Mouse (Mus musculus) heart, postnatal 0 days (tissue): Measurements from ENCODE around the gene Ephb1. TPM values are rescaled to one million over a fixed set of nuclear protein-coding genes. Genes with fewer than 3 reads are reported as not detected.

Experiments
- ATAC-seq: fragments of 200-750 bp; cut with Nextera tagmentation; 2 replicates; pipeline ENCODE4 v1.8.0; 2017; ENCODE audit warnings: low read depth, moderate number of reproducible peaks, moderate library complexity; ENCODE audit not compliant: insufficient read depth
- DNase-seq: peaks from one replicate; pipeline ENCODE4 v3.0.0-alpha.2; 2016; ENCODE audit warnings: low spot score
- H3K27ac ChIP-seq: fragments of 300-500 bp; sonication (generic); 2 replicates; pipeline ENCODE4 v1.5.1; 2014; ENCODE audit warnings: low read depth, mild to moderate bottlenecking
- H3K27me3 ChIP-seq: fragments of 300-500 bp; sonication (generic); 2 replicates; pipeline ENCODE4 v1.6.1; 2014; ENCODE audit warnings: low read length, mixed read lengths; ENCODE audit not compliant: control insufficient read depth, insufficient read depth
- H3K36me3 ChIP-seq: fragments of 300-500 bp; sonication (generic); replicated peaks from 2 replicates; pipeline ENCODE4 v1.6.1; 2014; ENCODE audit warnings: low read length, mixed read lengths; ENCODE audit not compliant: control insufficient read depth, insufficient read depth
- H3K4me1 ChIP-seq: fragments of 300-500 bp; sonication (generic); 2 replicates; pipeline ENCODE4 v1.6.1; 2014; ENCODE audit warnings: antibody characterized with exemption; ENCODE audit not compliant: control insufficient read depth, insufficient read depth
- H3K4me2 ChIP-seq: fragments of 300-500 bp; sonication (generic); 2 replicates; pipeline ENCODE4 v1.6.1; 2014; ENCODE audit warnings: low read depth, mild to moderate bottlenecking, low read length, moderate library complexity
- H3K4me3 ChIP-seq: fragments of 300-500 bp; sonication (generic); 2 replicates; pipeline ENCODE4 v1.5.1; 2014; ENCODE audit warnings: low read depth, low read length
- H3K9ac ChIP-seq: fragments of 300-500 bp; sonication (generic); replicated peaks from 2 replicates; pipeline ENCODE4 v1.6.1; 2014; ENCODE audit warnings: low read depth, low read length, mixed read lengths
- H3K9me3 ChIP-seq: fragments of 300-500 bp; sonication (generic); replicated peaks from 2 replicates; pipeline ENCODE4 v1.6.1; 2016; ENCODE audit warnings: low read length; ENCODE audit not compliant: control insufficient read depth
- CTCF ChIP-seq: IDR thresholded peaks from 2 replicates; pipeline ENCODE4 v1.5.1; 2016; ENCODE audit warnings: antibody characterized with exemption, control low read depth, low read depth
- EP300 ChIP-seq: IDR thresholded peaks from 2 replicates; pipeline ENCODE4 v1.6.1; 2016; ENCODE audit warnings: antibody characterized with exemption, low read depth
- WGBS: fragments of 180-500 bp; shearing (Covaris S2); extraction: QIAGEN DNeasy Blood & Tissue Kit; methylation state at CpG from one replicate; pipeline ENCODE4 v1.1.7; 2014; 5-methylcytosine and 5-hydroxymethylcytosine counted together
- polyA plus RNA-seq: library from polyadenylated mRNA; unstranded; fragments of >200 nt; fragmentation: Nextera tagmentation; extraction: Ambion mirVana; gene quantifications from 2 replicates; pipeline ENCODE4 v1.2.1, GENCODE M21; 2015
- total RNA-seq: library from RNA; depleted of rRNA; stranded (reverse); fragments of >200 nt; gene quantifications from 2 replicates; pipeline ENCODE4 v1.2.3, GENCODE M21; 2014; ENCODE audit warnings: low replicate concordance

The Ephb1 gene
- total and polyA plus RNA-seq, 2 experiments from 2014 or later, result 0.96 to 2.1 TPM

GRCm38 (mm10) chr9:102039011-102039733, 315.3 kb downstream of the Ephb1 start:
- H3K27ac ChIP-seq, result no peak overlapping the region
- TF ChIP-seq CTCF (no peak), EP300 (no peak)
- ATAC-seq, result no peak
- no peaks in the 10 kb centered on the region for H3K36me3 ChIP-seq
- H3K4me2 ChIP-seq, result no peak overlapping the region
- H3K4me1 ChIP-seq, result no peaks in the 10 kb centered on the region
- DNase-seq, result no peak
- H3K9ac ChIP-seq, result no peak overlapping the region
- no peaks in the 10 kb centered on the region for H3K9me3 ChIP-seq
- 75% methylated on average over 6 of the region's 6 CpGs for WGBS
- no peak overlapping the region for H3K4me3 ChIP-seq
- H3K27me3 ChIP-seq, result no peaks in the 10 kb centered on the region

- no peak overlapping the region for H3K4me2 ChIP-seq
- H3K27me3 ChIP-seq, result no peaks in the 10 kb centered on the region
- no peak overlapping the region for H3K4me3 ChIP-seq
- 62% methylated on average over 5 of the region's 5 CpGs for WGBS
- H3K36me3 ChIP-seq, result no peaks in the 10 kb centered on the region
- H3K9me3 ChIP-seq, result no peaks in the 10 kb centered on the region
- no peak overlapping the region for H3K9ac ChIP-seq
- no peak for TF ChIP-seq EP300
- TF ChIP-seq CTCF, result no peak
- no peak for DNase-seq
- ATAC-seq, result no peak
- H3K4me1 ChIP-seq, result no peaks in the 10 kb centered on the region
- H3K27ac ChIP-seq, result no peak overlapping the region
Observed at GRCm38 (mm10) chr9:102036132-102036531, 318.4 kb downstream of the Ephb1 start.

- DNase-seq (no peak), ATAC-seq (no peak)
- Histone ChIP-seq H3K36me3 (no peaks in the 10 kb centered on the region), H3K9me3 (no peaks in the 10 kb centered on the region), H3K4me2 (no peak overlapping the region), H3K9ac (no peak overlapping the region), H3K27ac (no peak overlapping the region), H3K4me1 (no peaks in the 10 kb centered on the region), H3K4me3 (no peak overlapping the region), H3K27me3 (no peaks in the 10 kb centered on the region)
- TF ChIP-seq CTCF (no peak), EP300 (no peak)
- WGBS, result 68% methylated on average over 5 of the region's 5 CpGs
Observed at GRCm38 (mm10) chr9:102033231-102033630, 321.3 kb downstream of the Ephb1 start.

- TF ChIP-seq EP300 (no peak), CTCF (no peak)
- ATAC-seq, result no peak
- H3K36me3 ChIP-seq, result no peaks in the 10 kb centered on the region
- no peaks in the 10 kb centered on the region for H3K9me3 ChIP-seq
- no peak overlapping the region for H3K27ac ChIP-seq
- WGBS, result 52% methylated on average over 8 of the region's 8 CpGs
- H3K4me1 ChIP-seq, result no peaks in the 10 kb centered on the region
- no peak overlapping the region for H3K4me2 ChIP-seq
- no peak for DNase-seq
- no peaks in the 10 kb centered on the region for H3K27me3 ChIP-seq
- no peak overlapping the region for H3K4me3 ChIP-seq
- no peak overlapping the region for H3K9ac ChIP-seq
Observed at GRCm38 (mm10) chr9:102032376-102032775, 322.1 kb downstream of the Ephb1 start.

- DNase-seq (no peak), ATAC-seq (no peak)
- WGBS, result 76% methylated on average over 7 of the region's 7 CpGs
- Histone ChIP-seq H3K4me1 (no peaks in the 10 kb centered on the region), H3K36me3 (no peaks in the 10 kb centered on the region), H3K9me3 (no peaks in the 10 kb centered on the region), H3K4me2 (no peak overlapping the region), H3K27ac (no peak overlapping the region), H3K9ac (no peak overlapping the region), H3K4me3 (no peak overlapping the region), H3K27me3 (no peaks in the 10 kb centered on the region)
- no peak for TF ChIP-seq EP300
- no peak for TF ChIP-seq CTCF
Observed at GRCm38 (mm10) chr9:102029661-102030060, 324.8 kb downstream of the Ephb1 start.

DNA sequence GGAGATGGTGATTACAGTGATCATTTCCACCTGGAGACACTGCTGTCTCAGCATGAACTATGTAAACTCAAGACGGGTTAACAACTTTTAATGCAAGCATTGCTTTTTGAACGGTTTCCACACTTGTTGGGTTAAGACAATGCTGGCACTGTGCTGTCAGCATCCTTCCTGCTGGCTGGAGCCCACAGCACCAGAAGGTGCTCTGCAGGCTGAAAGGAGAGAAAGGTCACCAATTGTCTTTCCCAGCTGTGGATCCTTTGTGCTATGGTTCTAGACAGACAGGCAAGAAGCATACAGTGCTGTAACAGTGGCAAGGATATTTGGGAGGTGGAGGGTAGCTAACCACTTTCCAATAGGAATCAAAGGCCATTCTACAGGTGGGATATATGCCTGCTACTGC, 328.4 kb downstream of the Ephb1 start:
- Histone ChIP-seq H3K9ac (no peak overlapping the region), H3K4me2 (no peak overlapping the region), H3K4me1 (no peaks in the 10 kb centered on the region), H3K36me3 (no peaks in the 10 kb centered on the region), H3K27ac (no peak overlapping the region), H3K27me3 (no peaks in the 10 kb centered on the region), H3K9me3 (no peaks in the 10 kb centered on the region), H3K4me3 (no peak overlapping the region)
- 75% methylated on average over 2 of the region's 2 CpGs for WGBS
- TF ChIP-seq CTCF (no peak), EP300 (no peak)
- ATAC-seq (no peak), DNase-seq (no peak)
